ENCODE assay signal across 14 mouse cellular contexts in genomic region chr3:87946541-87946860, GRCm38 (mm10). TPM values are rescaled to one million over a fixed set of nuclear protein-coding genes. Genes with fewer than 3 reads are reported as not detected.
A peak's percentile ranks its signal among the peaks of the same experiment; 100 is the strongest.
DNase-seq lines count a peak whose midpoint lies in the region; ATAC-seq and TF ChIP-seq lines count a peak whose summit lies in the region.
"Had no signal": no experiment of that assay in that cellular context is flagged by ENCODE, and none has a peak within 500 bp of the region (broad histone marks: within the 10 kb centered on the region; RNA-seq: fewer than 3 reads in every experiment).

No protein-coding gene starts in this region.

- peak overlapping the region; percentile 2; the same call in 1 of the 2 replicates for H3K9ac ChIP-seq in hindbrain, embryonic 11.5 days (ENCODE audit: low read depth, low read length)
- no peak overlapping the region for H3K9ac ChIP-seq in hindbrain, postnatal 0 days (replicated peaks; ENCODE audit: low read length)
- peak overlapping the region; percentile 48 for H3K9ac ChIP-seq in embryonic facial prominence, embryonic 11.5 days (replicated peaks; ENCODE audit: low read length)
- H3K9ac ChIP-seq: liver, postnatal 0 days had no signal

- no peaks in the 10 kb centered on the region for H3K27me3 ChIP-seq in hindbrain, embryonic 11.5 days (ENCODE audit: control insufficient read depth, insufficient read depth, low read length)
- no peaks in the 10 kb centered on the region; the same call in 1 of the 2 replicates for H3K27me3 ChIP-seq in hindbrain, postnatal 0 days (ENCODE audit: insufficient read depth, low read length)
- H3K27me3 ChIP-seq in embryonic facial prominence, embryonic 11.5 days (ENCODE audit: control insufficient read depth, insufficient read depth, low read length) = no peaks in the 10 kb centered on the region
- no peaks in the 10 kb centered on the region for H3K27me3 ChIP-seq in limb, embryonic 10.5 days (ENCODE audit: low read depth, poor library complexity, severe bottlenecking)
- H3K27me3 ChIP-seq: CH12.LX had no signal

- no peaks in the 10 kb centered on the region for H3K9me3 ChIP-seq in hindbrain, embryonic 11.5 days (ENCODE audit: control insufficient read depth, low read length)
- H3K9me3 ChIP-seq in hindbrain, postnatal 0 days (ENCODE audit: low read length) = no peaks in the 10 kb centered on the region
- no peaks in the 10 kb centered on the region for H3K9me3 ChIP-seq in embryonic facial prominence, embryonic 11.5 days (replicated peaks; ENCODE audit: control insufficient read depth, low read length)
- H3K9me3 ChIP-seq in limb, embryonic 10.5 days (replicated peaks) = no peaks in the 10 kb centered on the region
- H3K9me3 ChIP-seq: megakaryocyte, embryonic 14.5 days had no signal

- peak overlapping the region; percentile 91 for H3K27ac ChIP-seq in hindbrain, embryonic 11.5 days (ENCODE audit: low read depth, low read length)
- H3K27ac ChIP-seq in hindbrain, postnatal 0 days = no peak overlapping the region
- peak overlapping the region; percentile 96 for H3K27ac ChIP-seq in embryonic facial prominence, embryonic 11.5 days (replicated peaks; ENCODE audit: low read depth, low read length)
- peak overlapping the region; percentile 93 for H3K27ac ChIP-seq in limb, embryonic 10.5 days
- H3K27ac ChIP-seq in gastrocnemius, adult 2 months = no peak overlapping the region
- H3K27ac ChIP-seq: left cerebral cortex, adult 2 months had no signal

- ATAC-seq in hindbrain, embryonic 11.5 days (ENCODE audit: low FRiP score) = no peak
- no peak for ATAC-seq in hindbrain, postnatal 0 days
- ATAC-seq in embryonic facial prominence, embryonic 11.5 days (replicated peaks; ENCODE audit: insufficient number of reproducible peaks, low FRiP score, low TSS enrichment, low read depth) = peak; percentile 10; the same call in 1 of the 2 replicates
- ATAC-seq: liver, postnatal 0 days had no signal

- intact Hi-C loops in gastrocnemius, adult 2 months (cut with DNase I) = no loop called here
- intact Hi-C loops in left cerebral cortex, postnatal 10 days (cut with DNase I) = no loop called here

- no peaks in the 10 kb centered on the region for H3K36me3 ChIP-seq in hindbrain, embryonic 11.5 days (ENCODE audit: control insufficient read depth, insufficient read depth, low read length)
- H3K36me3 ChIP-seq in hindbrain, postnatal 0 days (ENCODE audit: insufficient read depth, low read length) = peaks cover 10% of the 10 kb centered on the region; the same call in 1 of the 2 replicates
- H3K36me3 ChIP-seq in embryonic facial prominence, embryonic 11.5 days (replicated peaks; ENCODE audit: control insufficient read depth, insufficient read depth, low read depth, low read length) = peaks cover 3% of the 10 kb centered on the region; the same call in 1 of the 2 replicates
- peaks cover 44% of the 10 kb centered on the region for H3K36me3 ChIP-seq in limb, embryonic 10.5 days

- 0% methylated on average over 1 of the region's 1 CpGs for WGBS in hindbrain, embryonic 11.5 days
- WGBS in hindbrain, postnatal 0 days = 40% methylated on average over 1 of the region's 1 CpGs
- 0% methylated on average over 1 of the region's 1 CpGs for WGBS in embryonic facial prominence, embryonic 11.5 days
- 7% methylated on average over 1 of the region's 1 CpGs for WGBS in limb, embryonic 10.5 days

- no peak overlapping the region; the same call in 1 of the 2 replicates for H3K4me2 ChIP-seq in hindbrain, embryonic 11.5 days (replicated peaks; ENCODE audit: low read depth, low read length)
- no peak overlapping the region for H3K4me2 ChIP-seq in hindbrain, postnatal 0 days (ENCODE audit: low read depth, low read length)
- H3K4me2 ChIP-seq in embryonic facial prominence, embryonic 11.5 days (ENCODE audit: low read depth, low read length) = peak overlapping the region; percentile 87

- no peak for DNase-seq in hindbrain, embryonic 11.5 days (ENCODE audit: low spot score)
- no peak for DNase-seq in hindbrain, postnatal 0 days (ENCODE audit: low spot score)
- DNase-seq in 3T3-L1 (ENCODE audit: low read depth, low spot score) = peak; percentile 72
- DNase-seq in embryonic facial prominence, embryonic 11.5 days (ENCODE audit: low spot score) = peak; percentile 82
- DNase-seq in limb, embryonic 10.5 days (ENCODE audit: low spot score) = no peak
- no peak for DNase-seq in gastrocnemius, adult 2 months
- no peak for DNase-seq in cerebellum, adult 11-12 months
- DNase-seq in left cerebral cortex, postnatal 10 days (ENCODE audit: extremely low spot score in 1 of 2, low spot score in 2 of 2) = no peak
- DNase-seq: adrenal gland, postnatal 14 days; kidney, postnatal 25 days; liver, postnatal 0 days had no signal

- no peak for TF ChIP-seq CTCF in hindbrain, postnatal 0 days (IDR thresholded peaks at IDR 0.05; ENCODE audit: low read depth)
- TF ChIP-seq CTCF in gastrocnemius, adult 2 months (IDR thresholded peaks at IDR 0.05) = no peak

- peaks cover 33% of the 10 kb centered on the region for H3K4me1 ChIP-seq in hindbrain, embryonic 11.5 days (replicated peaks; ENCODE audit: control insufficient read depth, insufficient read depth, low read length)
- peaks cover 19% of the 10 kb centered on the region for H3K4me1 ChIP-seq in hindbrain, postnatal 0 days (ENCODE audit: insufficient read depth, low read length)
- H3K4me1 ChIP-seq in embryonic facial prominence, embryonic 11.5 days (ENCODE audit: control insufficient read depth, insufficient read depth, low read length) = peaks cover 36% of the 10 kb centered on the region
- peaks cover 83% of the 10 kb centered on the region for H3K4me1 ChIP-seq in limb, embryonic 10.5 days

- H3K4me3 ChIP-seq in hindbrain, embryonic 11.5 days (ENCODE audit: low read depth, low read length) = no peak overlapping the region
- H3K4me3 ChIP-seq in hindbrain, postnatal 0 days (ENCODE audit: low read length) = no peak overlapping the region
- no peak overlapping the region for H3K4me3 ChIP-seq in embryonic facial prominence, embryonic 11.5 days (ENCODE audit: low read depth, low read length)
- H3K4me3 ChIP-seq in limb, embryonic 10.5 days = peak overlapping the region; percentile 75
- H3K4me3 ChIP-seq in gastrocnemius, adult 2 months = no peak overlapping the region
- H3K4me3 ChIP-seq: left cerebral cortex, adult 2 months had no signal

RNA-seq across cellular contexts. Expression of gene Crabp2, which starts 2.0 kb away (rescaled TPM):
- polyA plus RNA-seq in hindbrain, embryonic 11.5 days (2014; fragmentation: Nextera tagmentation; extraction: Ambion mirVana) = 738 and 794 TPM in 2 replicates
- total RNA-seq in hindbrain, postnatal 0 days (2014; rRNA removed) = 9.8 and 28.6 TPM in 2 replicates
- polyA plus RNA-seq in hindbrain, postnatal 0 days (2015; fragmentation: Nextera tagmentation; extraction: Ambion mirVana) = 44.5 and 46.3 TPM in 2 replicates
- 626 and 642 TPM in 2 replicates for polyA plus RNA-seq in embryonic facial prominence, embryonic 11.5 days (2014; fragmentation: Nextera tagmentation; extraction: Ambion mirVana)
- polyA plus RNA-seq in limb, embryonic 10.5 days (2016; fragmentation: Nextera tagmentation; extraction: Ambion mirVana) = 944 and 1,066 TPM in 2 replicates
- under 1 TPM in 1 of 2 experiments, not detected in 1; 0.42 TPM for total RNA-seq in gastrocnemius, adult 2 months (2021)
- 1 to 10 TPM; 4.9 to 5.7 TPM for total RNA-seq in left cerebral cortex, postnatal 10 days (2021)
- total RNA-seq: adrenal gland, postnatal 14 days had no signal
- polyA plus RNA-seq: liver, postnatal 0 days had no signal

RNA-seq across cellular contexts. Expression of gene Rrnad1, which starts 16.0 kb away (rescaled TPM):
- 13.7 and 17.9 TPM in 2 replicates for polyA plus RNA-seq in hindbrain, embryonic 11.5 days (2014; fragmentation: Nextera tagmentation; extraction: Ambion mirVana)
- total RNA-seq in hindbrain, postnatal 0 days (2014; rRNA removed) = 19.4 and 36.4 TPM in 2 replicates
- 18.1 and 19.3 TPM in 2 replicates for polyA plus RNA-seq in hindbrain, postnatal 0 days (2015; fragmentation: Nextera tagmentation; extraction: Ambion mirVana)
- 13.5 and 16.0 TPM in 2 replicates for polyA plus RNA-seq in embryonic facial prominence, embryonic 11.5 days (2014; fragmentation: Nextera tagmentation; extraction: Ambion mirVana)
- polyA plus RNA-seq in limb, embryonic 10.5 days (2016; fragmentation: Nextera tagmentation; extraction: Ambion mirVana) = 21.1 and 21.7 TPM in 2 replicates
- total RNA-seq in gastrocnemius, adult 2 months (2021) = 1 to 10 TPM; 4.7 to 5.0 TPM
- total RNA-seq in left cerebral cortex, postnatal 10 days (2021) = 10 to 100 TPM; 16.6 to 18.8 TPM

RNA-seq across cellular contexts. Expression of gene Isg20l2, which starts 16.4 kb away (rescaled TPM):
- polyA plus RNA-seq in hindbrain, embryonic 11.5 days (2014; fragmentation: Nextera tagmentation; extraction: Ambion mirVana) = 42.5 and 55.2 TPM in 2 replicates
- 23.8 and 26.2 TPM in 2 replicates for total RNA-seq in hindbrain, postnatal 0 days (2014; rRNA removed)
- polyA plus RNA-seq in hindbrain, postnatal 0 days (2015; fragmentation: Nextera tagmentation; extraction: Ambion mirVana) = 19.1 and 20.1 TPM in 2 replicates
- polyA plus RNA-seq in embryonic facial prominence, embryonic 11.5 days (2014; fragmentation: Nextera tagmentation; extraction: Ambion mirVana) = 51.5 and 52.3 TPM in 2 replicates
- 84.8 and 86.0 TPM in 2 replicates for polyA plus RNA-seq in limb, embryonic 10.5 days (2016; fragmentation: Nextera tagmentation; extraction: Ambion mirVana)
- 1 to 10 TPM; 7.6 to 8.1 TPM for total RNA-seq in gastrocnemius, adult 2 months (2021)
- 10 to 100 TPM; 17.0 to 17.3 TPM for total RNA-seq in left cerebral cortex, postnatal 10 days (2021)

RNA-seq across cellular contexts. Expression of gene Nes, which starts 24.4 kb away (rescaled TPM):
- 71.6 and 87.9 TPM in 2 replicates for polyA plus RNA-seq in hindbrain, embryonic 11.5 days (2014; fragmentation: Nextera tagmentation; extraction: Ambion mirVana)
- total RNA-seq in hindbrain, postnatal 0 days (2014; rRNA removed) = 37.2 and 40.0 TPM in 2 replicates
- 14.9 and 15.7 TPM in 2 replicates for polyA plus RNA-seq in hindbrain, postnatal 0 days (2015; fragmentation: Nextera tagmentation; extraction: Ambion mirVana)
- 15.1 and 16.2 TPM in 2 replicates for polyA plus RNA-seq in embryonic facial prominence, embryonic 11.5 days (2014; fragmentation: Nextera tagmentation; extraction: Ambion mirVana)
- polyA plus RNA-seq in limb, embryonic 10.5 days (2016; fragmentation: Nextera tagmentation; extraction: Ambion mirVana) = 13.5 and 14.6 TPM in 2 replicates
- 10 to 100 TPM in 1 of 2 experiments, 1 to 10 TPM in 1; 9.1 to 17.2 TPM for total RNA-seq in gastrocnemius, adult 2 months (2021)
- total RNA-seq in left cerebral cortex, postnatal 10 days (2021) = 10 to 100 TPM in 1 of 2 experiments, 1 to 10 TPM in 1; 9.9 to 11.4 TPM

RNA-seq across cellular contexts. Expression of gene Mrpl24, which starts 27.2 kb away (rescaled TPM):
- polyA plus RNA-seq in hindbrain, embryonic 11.5 days (2014; fragmentation: Nextera tagmentation; extraction: Ambion mirVana) = 78.4 and 83.6 TPM in 2 replicates
- total RNA-seq in hindbrain, postnatal 0 days (2014; rRNA removed) = 32.1 and 43.2 TPM in 2 replicates
- 44.6 and 50.3 TPM in 2 replicates for polyA plus RNA-seq in hindbrain, postnatal 0 days (2015; fragmentation: Nextera tagmentation; extraction: Ambion mirVana)
- polyA plus RNA-seq in embryonic facial prominence, embryonic 11.5 days (2014; fragmentation: Nextera tagmentation; extraction: Ambion mirVana) = 73.6 and 79.3 TPM in 2 replicates
- polyA plus RNA-seq in limb, embryonic 10.5 days (2016; fragmentation: Nextera tagmentation; extraction: Ambion mirVana) = 75.0 and 81.3 TPM in 2 replicates
- total RNA-seq in gastrocnemius, adult 2 months (2021) = 10 to 100 TPM; 44.1 to 50.2 TPM
- 10 to 100 TPM; 45.7 to 50.5 TPM for total RNA-seq in left cerebral cortex, postnatal 10 days (2021)

Comparison
In these comparisons a context has a peak if more than half of its experiments do, and no peak if none do; other contexts are left out.
1. H3K27ac ChIP-seq: peak in hindbrain, embryonic 11.5 days (single experiment), embryonic facial prominence, embryonic 11.5 days (single experiment) and limb, embryonic 10.5 days (single experiment); none in hindbrain, postnatal 0 days (single experiment) and gastrocnemius, adult 2 months (single experiment).
2. RNA of gene Crabp2, which starts 2.0 kb away (polyA plus RNA-seq): 944 to 1,066 TPM in limb, embryonic 10.5 days, 738 to 794 TPM in hindbrain, embryonic 11.5 days and 626 to 642 TPM in embryonic facial prominence, embryonic 11.5 days; 44.5 to 46.3 TPM in hindbrain, postnatal 0 days; every median in the first group is over 10 times any median in the second.
3. DNase-seq: peak in 3T3-L1 (single experiment) and embryonic facial prominence, embryonic 11.5 days (single experiment); none in hindbrain, embryonic 11.5 days (single experiment), hindbrain, postnatal 0 days (single experiment), limb, embryonic 10.5 days (single experiment), gastrocnemius, adult 2 months (single experiment), cerebellum, adult 11-12 months (single experiment) and left cerebral cortex, postnatal 10 days (0 of 2).